Mouse (Mus musculus): Measurements from ENCODE around the gene Scpep1.

The Scpep1 gene

DNA sequence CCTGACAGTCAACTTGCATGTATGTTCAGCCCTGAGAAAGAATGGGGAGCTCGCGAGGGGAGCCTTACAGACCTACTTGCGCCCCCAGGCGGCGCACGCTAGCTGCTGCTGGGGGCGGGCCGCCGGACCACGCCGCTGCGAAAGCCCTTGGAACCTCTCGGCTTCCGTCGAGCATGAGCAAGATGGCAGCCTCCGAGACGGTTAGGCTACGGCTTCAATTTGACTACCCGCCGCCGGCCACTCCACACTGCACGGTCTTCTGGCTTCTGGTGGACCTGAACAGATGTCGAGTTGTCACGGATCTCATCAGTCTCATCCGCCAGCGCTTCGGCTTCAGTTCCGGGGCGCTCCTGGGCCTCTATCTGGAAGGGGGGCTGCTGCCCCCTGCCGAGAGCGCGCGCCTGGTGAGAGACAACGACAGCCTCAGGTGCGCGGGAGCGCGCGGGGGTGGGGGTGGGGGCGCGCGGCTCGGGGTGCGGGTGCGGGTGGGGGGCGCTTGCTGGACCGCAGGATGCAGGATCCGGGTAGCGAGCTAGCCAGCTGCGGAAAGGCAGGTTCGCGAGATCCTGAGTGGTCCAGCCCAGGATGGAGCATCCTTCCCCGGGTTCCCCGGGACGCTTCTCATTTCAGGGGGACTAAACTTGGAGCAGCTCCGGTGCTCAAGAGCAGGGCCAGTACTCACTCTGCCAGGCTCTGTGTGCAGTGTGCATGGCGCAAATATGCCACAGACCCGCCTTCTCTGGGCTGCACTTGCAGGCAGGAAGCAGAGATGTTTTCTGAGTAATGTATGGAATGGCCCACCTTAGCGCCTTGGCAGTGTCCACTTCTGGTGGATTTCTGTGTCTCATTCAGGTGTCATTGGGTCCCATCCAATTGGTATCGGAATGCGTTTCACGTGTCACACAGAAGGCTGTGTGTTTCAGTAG, 18.8 kb upstream of the Scpep1 start:
- DNase-seq (ENCODE audit: low read depth, low spot score), result peak; percentile 95

DNA sequence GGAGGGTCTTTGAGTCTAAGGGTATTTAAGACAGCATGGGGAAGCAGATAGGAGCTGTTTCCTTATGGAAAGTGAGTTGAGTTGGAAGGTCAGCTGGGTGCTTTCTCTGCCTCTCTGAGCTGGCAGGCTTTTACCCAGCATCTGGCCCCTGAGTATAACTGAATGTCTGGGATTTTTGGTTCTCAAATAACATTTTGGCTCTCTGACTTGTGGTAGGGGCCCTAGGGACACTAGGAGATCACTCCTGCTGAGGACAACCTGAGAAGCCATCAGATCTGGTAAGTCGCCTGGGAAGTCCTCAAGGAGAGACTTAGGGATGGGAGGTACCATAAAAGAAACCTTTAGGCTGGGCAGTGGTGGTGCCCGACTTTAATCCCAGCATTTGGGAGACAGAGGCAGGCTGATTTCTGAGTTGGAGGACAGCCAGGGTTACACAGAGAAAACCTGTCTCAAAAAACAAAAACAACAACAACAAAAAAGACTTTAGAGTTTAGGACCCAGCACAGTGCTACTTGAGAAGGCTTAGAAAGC, 15.0 kb upstream of the Scpep1 start, which contains the start of gene Coil:
Gene Coil, plus strand, starts transcription at position 51 of the 531 bp plus-strand sequence.
- DNase-seq (ENCODE audit: low read depth, low spot score), result no peak

DNA sequence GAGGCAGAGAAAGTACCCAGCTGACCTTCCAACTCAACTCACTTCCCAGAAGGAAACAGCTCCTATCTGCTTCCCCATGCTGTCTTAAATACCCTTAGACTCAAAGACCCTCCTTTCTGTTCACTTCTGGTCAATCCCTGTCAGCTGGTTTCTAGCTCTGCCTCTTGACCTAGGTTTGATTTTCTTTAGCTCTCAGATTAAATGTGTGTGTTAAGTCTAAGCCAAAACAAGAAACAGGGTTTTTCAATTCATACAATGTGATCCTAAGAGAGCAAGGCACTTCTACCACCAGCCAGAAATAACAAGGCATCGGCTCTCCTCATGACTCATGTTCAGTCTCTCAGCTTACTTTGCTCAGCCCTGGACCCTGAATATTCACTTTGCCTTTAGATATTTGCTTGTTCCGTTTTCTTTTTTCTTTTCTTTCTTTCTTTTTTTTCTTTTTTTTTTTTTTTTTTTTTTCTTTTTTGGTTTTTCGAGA, 11.7 kb upstream of the Scpep1 start, which contains the start of gene Elobl:
Gene Elobl, minus strand, starts transcription at position 51 of the 481 bp plus-strand sequence.
- no peak for DNase-seq (ENCODE audit: low read depth, low spot score)

DNA sequence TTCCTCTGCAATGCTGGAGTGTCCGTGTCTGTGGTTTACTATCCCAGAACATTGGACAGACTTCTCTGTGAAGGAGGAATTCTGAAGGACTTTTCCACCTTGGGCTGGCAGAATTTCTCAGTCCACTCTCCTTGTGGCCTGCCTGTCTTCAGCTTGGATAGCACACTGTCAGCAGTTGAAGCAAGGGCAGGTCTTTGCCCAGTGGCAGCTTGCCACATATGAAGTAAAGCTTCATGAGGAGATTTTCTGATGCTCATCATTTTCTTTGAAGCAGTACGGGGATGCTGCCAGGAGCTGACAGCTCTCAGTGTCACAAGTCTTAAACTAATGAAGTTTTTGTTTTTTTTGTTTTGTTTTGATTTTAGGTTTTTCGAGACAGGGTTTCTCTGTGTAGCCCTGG, 3.6 kb upstream of the Scpep1 start:
- no peak for DNase-seq (ENCODE audit: low read depth, low spot score)

DNA sequence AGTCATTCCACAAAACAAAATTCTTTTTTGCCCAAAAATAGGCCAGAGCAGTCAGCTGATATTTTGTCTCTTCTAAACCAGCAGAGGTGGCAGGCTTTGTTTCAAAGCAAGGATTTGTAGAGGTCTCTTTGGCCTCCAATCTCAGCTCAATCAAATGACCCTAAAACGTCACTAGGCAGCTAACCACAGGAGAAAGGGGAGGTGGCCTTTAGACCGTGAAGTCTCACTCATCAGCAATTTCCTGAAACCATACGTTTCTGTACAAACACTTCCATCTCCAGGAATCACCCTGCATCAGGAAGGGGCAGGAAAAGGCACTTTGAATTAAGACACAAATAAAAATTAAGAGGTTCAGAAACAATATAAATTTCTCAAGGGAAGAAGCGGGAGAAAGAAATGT, 462 bp downstream of the Scpep1 start:
- peak; percentile 65 for DNase-seq (ENCODE audit: low read depth, low spot score)

DNA sequence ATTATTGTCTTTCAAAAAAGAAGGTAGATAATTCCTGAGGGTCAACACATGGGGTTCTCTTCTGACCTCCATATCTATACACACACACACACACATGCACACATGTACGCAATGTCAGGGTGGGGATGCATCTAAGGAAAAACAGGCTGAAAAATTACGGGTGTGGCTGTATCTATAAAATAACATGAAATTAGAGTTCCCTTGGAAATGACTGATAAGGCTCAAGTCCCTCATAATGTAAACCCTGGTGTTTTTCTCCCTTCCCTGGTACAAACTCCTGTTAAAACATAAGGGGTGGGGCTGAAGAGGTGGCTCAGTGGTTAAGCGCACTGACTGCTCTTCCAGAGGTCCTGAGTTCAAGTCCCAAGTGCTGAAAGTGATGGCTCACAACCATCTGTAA, 1.7 kb downstream of the Scpep1 start:
- no peak for DNase-seq (ENCODE audit: low read depth, low spot score)

DNA sequence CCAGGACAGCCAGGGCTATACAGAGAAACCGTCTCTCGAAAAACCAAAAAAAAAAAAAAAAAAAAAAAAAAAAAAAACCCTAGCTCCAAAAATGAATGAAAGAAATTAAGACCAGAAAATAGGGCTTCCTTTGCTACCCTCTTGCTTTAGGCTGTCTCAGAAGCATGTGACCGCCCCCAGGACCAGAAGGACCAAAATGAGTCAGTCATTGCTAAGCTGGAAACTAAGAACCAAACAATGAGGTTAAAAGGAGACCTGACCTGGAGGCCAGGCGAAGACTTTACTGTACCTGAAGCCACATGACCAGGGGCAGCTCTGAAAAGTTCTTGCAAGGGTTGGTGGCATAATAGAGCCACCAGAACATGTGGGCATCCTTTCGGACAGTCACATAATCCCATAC, 3.1 kb downstream of the Scpep1 start:
- DNase-seq (ENCODE audit: low read depth, low spot score), result no peak

DNA sequence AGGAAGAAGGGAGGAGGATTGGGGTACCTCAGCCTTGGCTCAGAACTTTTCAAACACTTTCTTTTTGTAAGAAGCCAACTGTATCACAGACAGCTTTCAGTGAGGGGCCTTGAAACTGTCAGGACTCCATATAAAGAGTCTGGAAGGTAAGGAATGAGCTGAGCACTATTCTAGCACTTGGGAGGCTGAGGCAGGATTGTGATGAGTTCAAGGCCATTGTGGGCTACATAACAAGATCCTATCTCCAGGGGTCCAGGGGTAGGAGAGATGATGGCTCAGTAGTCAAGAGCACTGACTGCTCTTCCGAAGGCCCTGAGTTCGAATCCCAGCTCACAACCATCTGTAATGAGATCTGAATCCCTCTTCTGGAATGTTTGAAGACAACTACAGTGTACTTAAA, 3.7 kb downstream of the Scpep1 start:
- DNase-seq (ENCODE audit: low read depth, low spot score), result no peak

DNA sequence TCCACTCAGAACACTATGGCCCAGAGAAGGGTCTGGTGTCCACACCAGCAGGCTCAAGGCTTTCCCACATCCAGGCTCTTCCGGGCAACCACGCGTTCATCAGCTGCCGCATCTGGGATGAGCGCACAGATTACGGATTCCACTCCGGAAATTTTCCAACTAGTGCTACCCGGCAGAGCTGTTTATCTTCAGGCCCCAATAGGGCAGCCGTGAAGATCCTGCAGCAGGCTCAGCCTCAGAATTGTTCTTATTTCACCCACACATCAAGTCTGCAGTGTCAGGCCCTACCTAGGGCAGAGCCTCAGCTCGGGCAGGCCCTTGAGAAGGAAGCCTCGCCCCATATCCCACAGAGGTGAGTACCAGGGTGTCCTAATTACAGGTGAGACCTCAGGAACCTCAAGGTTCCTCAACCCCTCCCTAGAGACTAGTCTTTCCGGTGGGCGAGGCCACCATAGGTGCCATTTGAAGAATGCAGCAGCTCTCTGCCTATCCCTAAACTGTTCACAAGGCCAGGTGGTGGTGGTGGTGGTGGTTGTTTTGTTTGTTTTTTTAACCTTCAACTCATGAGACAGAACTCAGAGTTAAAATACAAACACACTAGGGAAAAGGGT, 4.5 kb downstream of the Scpep1 start:
- DNase-seq (ENCODE audit: low read depth, low spot score), result no peak

DNA sequence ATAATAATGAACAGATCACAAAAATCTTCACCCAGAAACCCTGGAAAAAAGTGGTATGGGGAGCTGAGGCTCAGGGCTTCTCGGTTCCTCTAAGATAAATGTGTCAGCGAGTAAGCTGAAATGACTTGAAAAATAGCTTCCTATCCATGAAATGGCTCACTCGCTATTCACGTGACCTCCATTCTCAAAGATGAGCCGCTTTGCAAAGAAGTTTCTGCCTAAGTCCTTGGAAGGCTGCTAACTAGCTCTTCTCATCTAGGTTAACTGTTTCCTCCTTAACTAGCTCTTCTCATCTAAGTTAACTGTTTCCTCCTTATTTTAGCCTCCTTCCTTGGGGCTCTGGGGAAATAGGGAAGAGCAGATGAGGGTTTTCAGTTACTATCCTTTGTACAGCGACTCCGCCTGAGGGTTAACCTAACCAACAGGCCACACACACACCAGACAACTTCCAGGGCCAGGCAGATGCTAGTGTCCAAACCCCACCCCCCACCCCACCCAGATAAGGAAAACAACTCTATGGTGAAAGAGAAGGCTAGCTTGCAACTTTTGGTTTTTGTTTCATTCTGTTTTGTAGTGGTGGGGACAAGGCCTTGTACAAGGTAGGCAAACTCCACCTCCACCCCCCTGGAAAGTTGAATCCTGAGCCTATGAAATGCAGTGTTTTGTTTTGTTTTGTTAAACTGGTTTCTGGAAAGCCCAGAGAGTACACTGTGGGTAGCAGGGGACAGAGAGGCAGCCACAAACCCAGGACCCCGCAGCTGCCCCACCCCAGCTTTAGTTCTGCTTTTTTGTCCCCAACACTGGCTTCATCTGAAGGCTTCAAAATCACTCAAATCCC, 5.2 kb downstream of the Scpep1 start:
- DNase-seq (ENCODE audit: low read depth, low spot score), result no peak

DNA sequence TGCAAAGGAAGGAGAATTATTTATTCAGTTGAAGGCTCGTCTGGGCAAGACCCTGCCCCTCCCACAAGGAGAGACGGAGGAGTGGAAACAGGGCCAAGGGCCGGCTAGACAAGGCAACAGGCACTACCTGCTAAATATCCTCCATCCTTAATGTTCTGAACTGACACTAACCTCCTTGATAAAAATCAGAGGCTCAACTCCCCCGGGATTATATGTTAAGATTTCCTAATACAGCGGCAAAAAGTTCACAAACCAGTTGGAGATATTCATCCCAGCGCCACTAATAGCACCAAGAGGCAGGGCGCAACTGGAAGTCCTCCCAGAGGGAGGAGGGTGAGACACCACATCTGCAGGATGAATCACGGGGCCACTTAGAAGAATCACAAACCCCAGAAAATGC, 6.4 kb downstream of the Scpep1 start:
- no peak for DNase-seq (ENCODE audit: low read depth, low spot score)

DNA sequence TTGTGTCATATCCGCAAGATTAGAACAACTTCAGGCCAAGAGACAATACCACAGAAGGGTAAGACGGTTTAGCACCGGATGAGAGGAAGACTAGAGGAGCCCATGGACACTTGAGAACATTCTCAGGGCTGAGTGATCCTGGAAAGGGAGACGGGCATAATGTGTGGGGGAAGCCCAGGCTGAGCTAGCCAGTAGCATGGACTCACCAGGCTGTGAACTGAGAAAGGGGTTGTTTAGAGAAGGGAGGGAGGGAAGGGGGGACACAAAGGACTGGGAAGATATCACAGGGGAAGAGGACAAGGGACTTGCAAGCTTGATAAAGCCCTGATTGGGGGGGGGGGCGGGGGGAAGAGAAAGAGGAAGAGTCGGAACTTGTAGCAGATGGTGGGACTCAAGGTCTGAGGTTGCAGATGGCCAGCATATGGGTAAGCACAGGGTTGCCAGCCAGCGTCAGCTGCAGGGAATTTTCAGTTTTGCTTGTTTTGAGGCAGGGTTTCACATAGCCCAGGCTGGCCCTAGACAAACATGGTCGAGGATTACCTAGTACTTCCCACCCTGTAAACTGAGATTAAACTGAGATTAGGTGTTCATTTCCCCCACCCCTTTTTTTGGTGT, 9.2 kb downstream of the Scpep1 start:
- DNase-seq (ENCODE audit: low read depth, low spot score), result no peak

DNA sequence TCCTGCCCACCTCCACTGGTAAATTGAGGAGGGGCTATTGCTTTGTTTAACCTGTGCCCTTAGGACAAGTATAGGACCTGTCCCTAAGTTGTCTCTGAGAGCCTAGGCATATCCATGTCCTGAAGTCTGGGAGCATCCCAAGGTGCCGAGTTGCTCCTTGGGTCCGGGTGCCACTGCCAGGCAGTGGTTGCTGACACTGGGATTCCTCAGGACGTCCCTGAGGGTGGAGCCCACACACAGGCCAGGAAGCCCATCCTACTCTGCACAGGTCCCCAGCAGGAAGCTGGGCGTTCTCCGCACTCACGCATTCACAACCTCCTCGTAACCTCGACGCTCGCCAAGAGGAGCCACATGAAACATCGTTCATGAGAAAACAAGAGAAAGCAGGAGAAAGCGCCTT, 13.8 kb downstream of the Scpep1 start:
- DNase-seq (ENCODE audit: low read depth, low spot score), result no peak

DNA sequence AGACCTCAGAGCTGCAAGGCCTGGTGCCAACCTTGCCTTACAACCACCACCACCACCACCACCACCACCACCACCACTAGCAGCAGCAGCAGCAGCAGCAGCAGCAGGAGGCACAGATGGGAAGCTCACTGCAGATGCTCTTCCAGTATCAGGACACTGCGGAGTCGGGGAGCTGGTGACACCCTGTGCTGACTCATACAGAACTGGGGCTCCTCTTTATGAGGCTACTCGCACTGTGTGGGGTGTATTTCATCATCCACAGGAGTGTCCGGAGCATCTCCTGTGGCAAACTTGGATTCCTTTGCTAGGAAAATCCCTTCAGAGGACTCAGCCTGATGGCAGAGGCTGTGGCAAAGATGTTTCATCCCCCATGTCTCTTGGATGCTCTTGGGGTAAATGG, 15.6 kb downstream of the Scpep1 start:
- no peak for DNase-seq (ENCODE audit: low read depth, low spot score)

DNA sequence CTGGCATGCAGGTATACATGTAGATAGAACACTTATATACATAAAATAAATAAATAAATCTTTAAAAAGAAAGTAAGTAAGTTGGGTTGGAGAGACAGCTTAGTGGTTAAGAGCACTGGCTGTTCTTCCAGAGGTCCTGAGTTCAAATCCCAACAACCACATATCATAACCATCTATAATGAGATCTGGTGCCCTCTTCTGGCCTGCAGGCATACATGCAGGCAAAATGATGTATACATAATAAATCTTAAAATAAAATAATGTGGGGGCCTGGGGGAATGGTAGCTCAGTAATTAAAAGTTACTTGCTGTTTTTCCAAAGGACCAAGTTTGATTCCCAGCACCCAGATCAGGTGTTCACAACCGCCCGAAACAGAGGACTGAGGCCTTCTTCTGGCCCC, 16.5 kb downstream of the Scpep1 start:
- no peak for DNase-seq (ENCODE audit: low read depth, low spot score)

DNA sequence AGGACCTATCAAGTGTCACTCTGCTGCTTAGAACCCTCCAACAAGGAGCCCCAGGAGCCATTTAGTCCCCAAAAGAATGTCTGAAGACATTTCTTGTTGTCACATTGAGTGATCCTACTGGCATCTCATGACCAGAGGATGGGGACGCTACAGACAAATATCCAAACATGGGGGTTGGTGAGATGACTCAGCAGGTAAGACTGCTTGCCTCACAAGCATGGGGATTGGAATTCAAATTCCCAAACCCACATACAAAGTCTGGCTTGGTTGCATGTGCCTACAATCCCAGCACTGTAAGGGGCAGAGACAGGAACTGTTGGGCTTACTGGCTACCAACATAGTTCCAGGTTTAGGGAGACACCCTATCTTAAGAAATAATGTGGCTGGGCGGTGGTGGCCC, 17.4 kb downstream of the Scpep1 start:
- DNase-seq (ENCODE audit: low read depth, low spot score), result no peak

DNA sequence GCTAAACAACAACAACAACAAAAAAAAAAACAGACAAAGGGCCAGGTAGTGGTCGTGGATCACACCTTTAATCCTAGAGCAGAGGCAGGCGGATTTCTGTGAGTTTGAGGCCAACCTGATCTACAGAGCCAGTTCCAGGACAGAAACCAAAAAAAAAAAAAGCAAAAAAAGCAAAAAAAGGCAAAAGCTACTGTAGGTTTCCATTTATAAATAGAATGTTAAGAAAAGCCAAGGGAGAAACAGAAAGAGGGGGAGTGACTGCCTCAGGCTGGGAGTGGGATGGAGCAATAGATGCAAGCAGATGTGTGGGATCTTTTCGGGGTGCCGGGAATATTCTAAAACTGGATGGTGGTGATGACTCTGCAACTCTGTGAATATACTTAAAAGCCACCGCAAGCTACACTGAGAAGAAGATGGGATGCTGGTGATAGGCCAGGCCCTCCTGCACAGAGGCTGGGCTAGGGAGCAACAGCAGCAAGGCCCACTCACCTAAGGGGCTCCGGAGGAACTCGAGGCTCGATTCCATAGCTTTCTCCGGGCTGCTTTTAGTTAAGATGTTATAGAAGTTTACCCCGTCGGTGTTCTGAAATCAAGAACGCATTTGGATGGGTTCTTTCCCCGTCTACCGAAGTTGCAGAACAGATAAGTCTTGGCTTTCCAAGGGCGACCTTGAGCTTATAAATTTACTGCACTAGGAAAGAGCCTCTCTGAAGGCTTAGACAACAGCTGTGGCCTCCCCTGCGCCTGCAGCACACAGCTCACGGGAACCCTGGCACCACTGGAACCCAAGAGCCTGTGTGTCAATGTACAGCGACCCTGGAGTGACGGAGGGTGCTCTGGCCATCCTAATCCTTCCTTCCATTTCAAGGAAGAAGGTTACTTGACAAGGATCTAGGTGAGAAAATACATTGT, 20.9 kb downstream of the Scpep1 start:
- no peak for DNase-seq (ENCODE audit: low read depth, low spot score)

DNA sequence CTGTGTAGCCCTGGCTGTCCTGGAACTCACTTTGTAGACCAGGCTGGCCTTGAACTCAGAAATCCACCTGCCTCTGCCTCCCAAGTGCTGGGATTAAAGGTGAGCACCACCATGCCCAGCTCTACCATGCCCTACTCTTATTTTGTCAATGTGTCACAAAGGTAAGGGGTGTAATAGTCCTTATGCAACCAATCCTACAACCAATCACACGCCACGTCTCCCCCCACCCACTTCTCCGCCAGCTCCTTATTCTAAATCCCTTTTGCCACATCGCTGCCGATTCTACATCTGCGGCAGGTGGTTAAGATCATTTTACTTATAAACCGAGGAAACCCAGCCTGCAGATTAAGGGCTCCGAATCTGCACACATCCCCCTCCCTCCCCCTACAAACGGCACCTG, 22.2 kb downstream of the Scpep1 start:
- no peak for DNase-seq (ENCODE audit: low read depth, low spot score)

DNA sequence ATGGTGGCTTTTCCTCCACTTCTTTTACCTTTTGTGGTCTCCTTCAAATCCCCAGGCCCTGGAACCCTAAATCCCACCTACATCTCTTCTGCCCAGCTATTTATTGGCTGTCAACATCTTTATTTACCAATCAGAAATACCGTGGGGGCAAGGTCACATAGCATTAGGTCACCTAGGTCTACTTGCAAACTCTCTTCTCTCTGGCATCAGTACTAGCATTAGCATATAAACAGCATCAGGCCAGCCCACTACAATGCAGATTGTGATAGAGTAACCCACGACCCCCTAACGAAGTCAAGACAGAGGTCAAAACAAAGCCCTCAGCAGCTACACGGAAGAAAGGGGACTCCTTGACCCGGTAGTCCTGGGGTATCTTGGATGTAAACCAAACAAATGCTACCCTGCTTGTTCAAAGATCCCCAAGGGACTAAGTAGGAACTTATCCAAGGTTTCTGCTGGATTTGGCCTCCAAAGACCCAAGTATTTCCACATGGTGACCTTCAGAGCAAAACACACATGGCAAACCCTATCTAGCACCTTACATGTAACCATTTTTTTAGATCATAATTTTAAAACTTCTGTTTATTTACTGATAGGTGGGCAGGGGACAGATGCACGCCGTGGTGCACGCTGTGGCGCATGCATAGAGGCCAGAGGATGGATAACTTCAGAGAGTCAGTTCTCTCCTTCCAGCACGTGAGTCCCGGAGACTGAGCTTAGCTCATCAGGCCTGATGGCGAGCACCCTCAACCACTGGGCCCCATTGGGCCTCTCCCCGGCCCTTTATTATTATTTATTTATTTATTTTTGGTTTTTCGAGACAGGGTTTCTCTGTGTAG, 23.4 kb downstream of the Scpep1 start:
- DNase-seq (ENCODE audit: low read depth, low spot score), result no peak
